Mouse (Mus musculus) frontal cortex, adult 2 months (tissue): ENCODE measurements around the gene Tcf3. TPM values are rescaled to one million over a fixed set of nuclear protein-coding genes. Genes with fewer than 3 reads are reported as not detected.

Source experiments
- DNase-seq, 2 experiments: peaks; one replicate each; pipeline ENCODE4 v3.0.0; 2022; ENCODE audit warnings: low spot score in 1 of 2; ENCODE audit errors: extremely low spot score in 1 of 2
- polyA plus RNA-seq: library from polyadenylated mRNA; depleted of rRNA; stranded (reverse); fragments of >200 nt; gene quantifications from 2 replicates; pipeline ENCODE4 v1.2.3, GENCODE M21; 2012

Gene Tcf3
- polyA plus RNA-seq, 1 experiment: 34.2 TPM

GRCm38 (mm10) chr10:80412656-80413541, 20.5 kb downstream of the Tcf3 start:
- peak in 1 of 2 experiments; percentile 75 for DNase-seq

DNA sequence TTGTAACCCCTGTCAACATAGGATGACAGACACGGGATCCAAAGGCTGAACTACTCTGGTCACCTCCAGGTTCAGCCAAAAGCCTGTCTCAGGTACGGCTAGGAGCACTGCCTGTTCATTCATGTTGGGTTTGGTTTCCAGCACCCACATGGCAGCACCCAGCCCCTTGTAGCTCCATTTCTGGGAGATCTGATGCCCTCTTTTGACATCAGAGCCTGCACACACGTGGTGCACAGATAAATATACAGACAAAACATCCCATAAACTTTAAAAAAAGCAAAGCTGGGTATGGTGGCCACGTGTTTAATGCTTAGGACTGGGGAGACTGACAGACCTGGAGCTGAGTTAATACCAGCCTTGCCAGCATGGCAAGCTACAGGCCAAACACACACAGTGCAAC, 25.5 kb downstream of the Tcf3 start:
- DNase-seq: no peak

DNA sequence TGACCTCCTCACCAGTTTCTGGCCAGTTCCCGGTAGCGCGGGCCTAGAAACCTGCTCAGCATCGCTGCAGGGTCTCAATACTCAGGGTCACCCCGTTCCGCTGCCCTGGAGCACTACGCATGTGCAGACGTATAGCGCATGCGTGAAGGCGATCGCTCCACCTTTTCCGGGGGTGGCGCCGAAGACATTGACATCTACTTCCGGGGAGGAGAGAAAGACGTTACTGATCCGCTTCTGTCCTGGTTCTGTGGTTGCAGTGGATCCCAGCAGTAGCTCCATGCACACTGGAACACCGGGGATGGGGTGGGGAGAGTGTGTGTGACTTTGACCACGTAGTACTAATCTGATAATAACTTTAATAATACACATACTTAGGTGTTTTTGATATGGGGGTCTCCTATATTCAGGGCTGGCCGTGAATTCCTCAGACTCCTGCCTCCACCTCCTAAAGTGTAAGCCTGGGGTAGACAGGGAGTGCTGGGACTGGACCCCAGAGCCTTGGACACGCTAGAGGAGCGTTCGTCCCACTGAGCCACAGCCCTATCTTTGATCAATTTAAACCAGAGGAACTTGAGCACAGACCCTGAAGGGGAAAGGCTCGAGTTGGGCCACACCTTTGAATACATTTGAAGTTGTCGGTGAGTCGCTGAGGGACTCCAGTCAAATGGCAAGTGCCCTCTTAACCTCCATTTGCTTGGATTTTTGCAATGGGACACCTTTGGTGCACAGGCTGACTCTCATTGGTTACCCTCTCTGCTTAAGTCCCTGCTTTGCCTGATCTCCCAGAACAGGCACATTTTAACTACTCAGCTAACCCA, 26.6 kb downstream of the Tcf3 start, which contains the start of gene Uqcr11:
TSS of gene Uqcr11 (minus strand) at position 147 of the 818 bp plus-strand sequence.
- peak; percentile 90 to 96 for DNase-seq

DNA sequence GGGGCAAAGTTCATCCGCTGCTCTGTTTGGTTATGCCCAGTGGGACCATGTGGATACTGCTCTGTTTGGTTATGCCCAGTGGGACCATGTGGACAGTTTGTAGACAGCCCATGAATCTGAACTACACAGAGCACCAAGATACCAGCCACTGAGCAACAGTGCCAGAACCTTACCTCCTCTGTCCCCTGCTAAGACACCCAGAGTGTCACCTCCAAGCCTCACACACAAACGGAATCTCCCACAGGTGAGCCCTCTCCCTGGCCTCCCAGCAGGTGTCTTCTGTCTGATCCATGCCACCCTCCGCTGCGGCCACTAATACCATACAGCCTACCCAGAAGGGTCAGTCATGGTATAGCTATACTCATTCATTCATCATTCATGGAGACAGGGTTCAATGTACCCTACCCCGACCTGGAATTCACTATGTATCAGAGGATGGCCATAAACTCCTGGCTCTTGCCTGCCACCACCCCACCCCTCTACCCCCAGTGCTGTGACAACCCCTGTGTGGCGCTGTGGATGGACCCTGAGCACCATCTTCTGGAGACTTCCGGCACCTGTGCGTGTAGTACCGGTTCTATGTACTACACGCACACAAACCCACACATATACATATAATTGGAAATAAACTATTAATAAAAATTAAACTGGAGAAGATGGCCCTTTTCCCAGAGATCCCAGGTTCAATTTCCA, 27.8 kb downstream of the Tcf3 start:
- no peak for DNase-seq

DNA sequence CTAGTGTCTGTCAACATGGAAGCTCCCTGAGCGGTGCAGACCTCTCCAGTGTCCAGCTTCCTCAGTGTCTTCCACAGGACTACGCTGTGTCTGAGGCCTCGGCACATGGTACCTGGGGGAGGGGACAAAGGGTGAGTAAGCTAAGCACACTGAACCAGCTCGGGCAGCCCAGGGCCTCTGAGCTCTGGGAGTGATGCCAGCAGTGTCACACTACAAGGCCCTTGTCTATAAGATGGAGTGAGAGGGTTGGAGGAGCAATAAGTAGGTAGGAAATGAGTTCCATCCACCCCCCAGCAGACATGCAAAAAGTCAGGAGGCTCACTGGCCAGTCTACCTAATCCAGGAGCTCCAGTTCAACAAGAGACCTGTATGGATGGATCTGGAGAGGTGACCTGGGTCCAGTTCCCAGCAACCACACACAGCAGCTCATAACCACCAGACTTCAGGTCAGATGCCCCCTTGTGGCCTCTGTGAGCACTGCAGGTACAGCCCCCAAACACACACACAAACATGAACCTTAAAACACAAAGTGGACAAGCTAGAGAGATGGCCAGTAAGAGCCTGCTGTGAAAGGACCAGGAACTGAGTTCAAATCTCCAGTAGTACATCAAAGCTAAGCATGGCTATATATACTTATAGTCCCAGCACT, 30.3 kb downstream of the Tcf3 start:
- no peak for DNase-seq

DNA sequence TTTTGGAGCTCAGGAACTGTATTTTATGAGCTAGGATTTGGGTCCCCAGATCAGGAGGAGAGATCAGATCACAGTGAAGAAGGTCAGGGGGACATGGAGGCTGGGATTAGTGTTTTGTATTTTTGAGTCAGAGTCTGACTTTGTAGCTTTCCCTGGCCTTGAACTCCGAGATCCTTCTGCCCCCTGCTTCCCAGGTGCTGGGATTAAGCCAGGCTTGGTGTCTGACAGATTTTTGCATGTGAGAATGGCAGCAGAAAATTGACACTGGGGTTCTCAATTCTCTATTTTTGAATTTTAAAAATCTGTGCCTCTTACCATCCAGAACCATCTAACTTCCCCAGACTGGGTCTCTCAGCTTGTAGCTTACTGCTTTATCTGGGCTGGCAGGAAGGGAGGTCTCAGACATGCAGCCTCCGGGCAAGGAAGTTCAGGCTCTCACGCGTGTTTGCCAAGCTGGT, 32.7 kb downstream of the Tcf3 start:
- DNase-seq: no peak

GRCm38 (mm10) chr10:80399973-80400703, 33.3 kb downstream of the Tcf3 start:
- DNase-seq: no peak

DNA sequence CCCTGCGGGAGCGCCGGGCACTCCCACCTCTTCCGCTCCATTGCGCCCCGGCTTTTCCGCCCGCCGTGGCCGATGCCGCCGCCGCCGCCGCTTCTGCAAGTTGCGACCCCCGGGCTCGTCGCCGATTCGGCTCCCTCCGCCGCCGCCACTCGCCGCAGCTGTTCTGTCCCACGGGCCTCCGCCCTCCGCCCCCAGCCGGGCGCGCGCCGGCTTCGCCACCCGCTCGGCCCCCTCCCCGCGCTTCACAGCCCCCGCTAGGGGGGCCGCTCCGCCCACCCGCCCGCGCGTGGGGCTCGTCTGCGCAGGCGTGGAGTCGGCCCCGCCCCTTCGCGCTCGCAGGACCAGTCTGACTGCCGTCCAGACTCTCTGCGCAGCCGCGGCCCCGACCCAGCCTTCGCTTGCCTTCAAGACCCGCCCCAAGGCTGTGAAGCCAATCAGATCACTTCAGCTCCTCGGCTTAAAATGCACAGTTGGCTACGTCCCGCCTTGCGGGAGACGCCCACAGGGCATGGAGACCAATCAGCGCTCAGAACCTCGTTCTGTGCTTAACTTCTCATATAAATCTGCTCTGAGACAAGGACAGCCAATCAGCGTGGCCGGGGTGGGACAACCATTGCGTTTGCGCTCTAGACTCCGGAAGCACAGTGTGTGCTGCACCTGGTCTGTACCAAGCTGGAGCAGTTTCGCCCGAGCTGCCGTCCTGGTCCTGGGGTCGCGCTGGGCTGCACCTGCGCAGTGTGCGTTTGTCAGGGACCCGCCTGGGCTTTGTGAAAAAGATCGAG, 34.1 kb downstream of the Tcf3 start, which contains the start of gene Mbd3:
TSS of gene Mbd3 (minus strand) at position 360 of the 782 bp plus-strand sequence.
- peak; percentile 99 to 100 for DNase-seq

- DNase-seq: peak; percentile 94 to 98
Measured at GRCm38 (mm10) chr10:80398719-80399190, 34.7 kb downstream of the Tcf3 start.

- no peak for DNase-seq
Measured at GRCm38 (mm10) chr10:80398174-80398535, 35.3 kb downstream of the Tcf3 start.

DNA sequence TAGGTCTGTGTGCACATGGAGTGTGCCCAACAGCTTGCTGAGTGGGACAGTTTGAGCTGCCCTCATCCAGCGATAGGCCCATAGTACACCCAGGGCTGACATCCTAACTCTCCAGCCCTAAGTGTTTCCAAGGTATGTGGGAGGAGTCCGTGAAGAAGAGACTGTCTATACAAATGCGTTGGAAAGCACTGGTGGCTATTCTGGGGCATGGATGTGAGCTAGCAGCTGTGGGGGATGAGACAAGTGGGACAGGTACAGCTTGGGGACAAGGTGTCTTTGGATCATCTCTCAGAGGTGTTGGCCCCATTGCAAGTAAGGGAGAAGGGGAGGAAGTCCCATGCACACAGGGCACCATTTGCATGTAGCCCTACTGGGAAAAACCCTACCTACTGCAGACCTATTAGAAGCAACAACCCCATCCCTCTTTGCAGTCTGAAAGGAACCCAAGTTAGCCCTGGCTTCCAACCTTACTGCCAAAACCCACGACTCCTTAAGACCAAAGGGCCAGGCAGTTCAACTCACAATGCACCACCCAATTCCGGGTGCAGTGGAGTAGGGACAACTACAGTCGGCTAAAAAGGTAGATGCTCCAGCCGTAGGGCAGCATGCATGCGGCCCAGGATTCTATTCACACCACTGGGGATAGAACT, 35.8 kb downstream of the Tcf3 start:
- no peak for DNase-seq

- no peak for DNase-seq
Measured at GRCm38 (mm10) chr10:80396822-80397523, 36.5 kb downstream of the Tcf3 start.

GRCm38 (mm10) chr10:80395025-80395627, 38.3 kb downstream of the Tcf3 start:
- DNase-seq: no peak

DNA sequence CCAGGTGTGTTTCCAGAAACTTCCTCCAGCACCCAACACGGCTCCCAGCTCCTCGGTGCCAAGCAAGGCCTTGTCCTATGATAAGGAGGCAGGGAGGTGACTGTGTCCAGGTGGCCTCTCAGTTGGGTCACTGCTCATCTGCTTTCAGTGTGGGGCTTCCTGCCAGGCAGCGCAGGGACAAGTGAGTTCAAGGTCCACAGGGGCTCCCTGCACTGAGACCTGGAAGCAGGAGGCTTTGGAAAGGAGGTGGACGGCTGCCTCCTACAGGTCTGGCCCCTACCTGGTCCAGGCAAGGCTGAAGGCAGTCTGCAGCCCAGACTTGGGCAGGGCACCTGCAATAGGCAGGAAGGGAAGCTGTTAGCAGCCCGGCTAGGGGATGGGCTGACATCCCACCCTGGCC, 40.8 kb downstream of the Tcf3 start:
- no peak for DNase-seq

GRCm38 (mm10) chr10:80390697-80391096, 42.8 kb downstream of the Tcf3 start:
- no peak for DNase-seq

GRCm38 (mm10) chr10:80389185-80389708, 44.2 kb downstream of the Tcf3 start:
- DNase-seq: no peak

DNA sequence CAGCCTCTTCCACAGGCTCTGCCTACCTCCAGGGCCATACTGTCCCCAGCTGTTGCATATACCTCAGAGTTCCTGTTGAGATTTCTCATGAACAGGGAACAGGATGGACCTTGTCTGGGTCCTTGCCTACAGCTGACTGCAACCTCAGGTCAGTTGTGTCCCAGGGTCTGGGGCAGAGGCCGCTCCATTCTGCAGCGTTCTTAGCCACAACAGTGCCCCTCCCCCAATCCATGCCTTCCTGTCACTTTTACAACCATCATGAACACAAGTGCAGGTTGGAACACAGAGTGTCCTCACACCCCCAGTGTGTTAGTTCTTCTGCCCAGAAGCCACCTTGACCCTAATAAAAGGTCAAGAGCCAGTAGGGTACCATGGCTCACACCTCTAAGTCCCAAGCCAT, 44.7 kb downstream of the Tcf3 start:
- DNase-seq: no peak
